Mouse (Mus musculus) intestine, postnatal 0 days (tissue): ENCODE data around the gene Traf5. TPM values are rescaled to one million over a fixed set of nuclear protein-coding genes. Genes with fewer than 3 reads are reported as not detected.

Source experiments
- ATAC-seq: fragments of 200-750 bp; cut with Nextera tagmentation; 2 replicates; pipeline ENCODE4 v1.8.0; 2017; ENCODE audit warnings: mild to moderate bottlenecking, moderate TSS enrichment, moderate library complexity
- H3K27ac ChIP-seq: fragments of 300-500 bp; sonication (generic); 2 replicates; pipeline ENCODE4 v1.5.1; 2014; ENCODE audit warnings: mild to moderate bottlenecking, low read depth, low read length, moderate library complexity
- H3K27me3 ChIP-seq: fragments of 300-500 bp; sonication (generic); replicated peaks from 2 replicates; pipeline ENCODE4 v1.6.1; 2014; ENCODE audit warnings: low read length, mixed read lengths; ENCODE audit not compliant: control insufficient read depth, insufficient read depth
- H3K36me3 ChIP-seq: fragments of 300-500 bp; sonication (generic); 2 replicates; pipeline ENCODE4 v1.6.1; 2014; ENCODE audit warnings: mild to moderate bottlenecking, moderate library complexity; ENCODE audit not compliant: control insufficient read depth, insufficient read depth
- H3K4me1 ChIP-seq: fragments of 300-500 bp; sonication (generic); replicated peaks from 2 replicates; pipeline ENCODE4 v1.6.1; 2014; ENCODE audit warnings: antibody characterized with exemption, low read length, mixed read lengths; ENCODE audit not compliant: control insufficient read depth, insufficient read depth
- H3K4me2 ChIP-seq: fragments of 300-500 bp; sonication (generic); replicated peaks from 2 replicates; pipeline ENCODE4 v1.6.1; 2014; ENCODE audit warnings: low read depth, mild to moderate bottlenecking, moderate library complexity
- H3K4me3 ChIP-seq: fragments of 300-500 bp; sonication (generic); 2 replicates; pipeline ENCODE4 v1.5.1; 2014; ENCODE audit warnings: low read depth, low read length
- H3K9ac ChIP-seq: fragments of 300-500 bp; sonication (generic); 2 replicates; pipeline ENCODE4 v1.6.1; 2014; ENCODE audit warnings: mild to moderate bottlenecking, low read depth, low read length
- H3K9me3 ChIP-seq: fragments of 300-500 bp; sonication (generic); 2 replicates; pipeline ENCODE4 v1.6.1; 2016; ENCODE audit warnings: mixed run types; ENCODE audit not compliant: control insufficient read depth
- CTCF ChIP-seq: sonication (generic); IDR thresholded peaks from 2 replicates; pipeline ENCODE4 v1.5.1; 2016; ENCODE audit warnings: low read depth, mild to moderate bottlenecking, control low read depth, antibody characterized with exemption, moderate library complexity
- WGBS: fragments of 180-500 bp; shearing (Covaris S2); extraction: QIAGEN DNeasy Blood & Tissue Kit; methylation state at CpG from one replicate; pipeline ENCODE4 v1.1.7; 2014; 5-methylcytosine and 5-hydroxymethylcytosine counted together
- polyA plus RNA-seq: library from polyadenylated mRNA; unstranded; fragments of >200 nt; fragmentation: Nextera tagmentation; extraction: Ambion mirVana; gene quantifications from 2 replicates; pipeline ENCODE4 v1.2.1, GENCODE M21; 2015

Gene Traf5
- polyA plus RNA-seq, 1 experiment from 2014 or later: 10.3 TPM

GRCm38 (mm10) chr1:191974509-191975405 lies 117.6 kb downstream of the Traf5 start:
- H3K4me2 ChIP-seq: no peak overlapping the region
- no peak for ATAC-seq

GRCm38 (mm10) chr1:191969939-191970338 lies 122.4 kb downstream of the Traf5 start:
- Histone ChIP-seq H3K36me3 (no peaks in the 10 kb centered on the region), H3K4me1 (no peaks in the 10 kb centered on the region), H3K9me3 (no peaks in the 10 kb centered on the region), H3K27me3 (no peaks in the 10 kb centered on the region), H3K4me3 (no peak overlapping the region), H3K9ac (no peak overlapping the region), H3K27ac (no peak overlapping the region), H3K4me2 (no peak overlapping the region)
- WGBS: 74% methylated on average over 5 of the region's 5 CpGs
- ATAC-seq: no peak
- no peak for TF ChIP-seq CTCF

More at GRCm38 (mm10) chr1:191974509-191975405, 117.6 kb downstream of the Traf5 start:
- no peak overlapping the region for H3K4me3 ChIP-seq
- no peak for TF ChIP-seq CTCF
- no peak overlapping the region for H3K9ac ChIP-seq
- H3K4me1 ChIP-seq: no peaks in the 10 kb centered on the region
- H3K36me3 ChIP-seq: no peaks in the 10 kb centered on the region
- WGBS: 71% methylated on average over 13 of the region's 13 CpGs
- H3K27ac ChIP-seq: no peak overlapping the region
- H3K27me3 ChIP-seq: no peaks in the 10 kb centered on the region
- no peaks in the 10 kb centered on the region for H3K9me3 ChIP-seq

GRCm38 (mm10) chr1:191964773-191965481 lies 127.4 kb downstream of the Traf5 start:
- Histone ChIP-seq H3K27ac (no peak overlapping the region), H3K4me3 (no peak overlapping the region), H3K9ac (no peak overlapping the region), H3K4me1 (no peaks in the 10 kb centered on the region), H3K4me2 (peak overlapping the region; percentile 46; the same call in 1 of the 2 replicates), H3K27me3 (no peaks in the 10 kb centered on the region), H3K36me3 (no peaks in the 10 kb centered on the region; the same call in 1 of the 2 replicates), H3K9me3 (no peaks in the 10 kb centered on the region)
- ATAC-seq: peak; percentile 39
- TF ChIP-seq CTCF: peak; percentile 92
- 14% methylated on average over 13 of the region's 13 CpGs for WGBS

GRCm38 (mm10) chr1:191963948-191964772 lies 128.2 kb downstream of the Traf5 start:
- 18% methylated on average over 8 of the region's 8 CpGs for WGBS
- Histone ChIP-seq H3K4me3 (no peak overlapping the region), H3K27me3 (no peaks in the 10 kb centered on the region), H3K9ac (no peak overlapping the region), H3K9me3 (no peaks in the 10 kb centered on the region), H3K4me2 (no peak overlapping the region), H3K36me3 (no peaks in the 10 kb centered on the region; the same call in 1 of the 2 replicates), H3K27ac (no peak overlapping the region), H3K4me1 (no peaks in the 10 kb centered on the region)
- peak; percentile 96 for TF ChIP-seq CTCF
- peak; percentile 86 for ATAC-seq

- no peak for ATAC-seq
Measured at GRCm38 (mm10) chr1:191963413-191963812, 128.9 kb downstream of the Traf5 start.

More at GRCm38 (mm10) chr1:191963413-191963812, 128.9 kb downstream of the Traf5 start:
- Histone ChIP-seq H3K36me3 (no peaks in the 10 kb centered on the region; the same call in 1 of the 2 replicates), H3K9me3 (no peaks in the 10 kb centered on the region), H3K4me3 (no peak overlapping the region), H3K4me1 (no peaks in the 10 kb centered on the region), H3K4me2 (no peak overlapping the region), H3K27me3 (no peaks in the 10 kb centered on the region), H3K27ac (no peak overlapping the region), H3K9ac (no peak overlapping the region)
- no peak for TF ChIP-seq CTCF
- WGBS: 56% methylated on average over 3 of the region's 3 CpGs
